Comparison of ENCODE assay signal across 8 mouse cellular contexts in the genomic region with DNA sequence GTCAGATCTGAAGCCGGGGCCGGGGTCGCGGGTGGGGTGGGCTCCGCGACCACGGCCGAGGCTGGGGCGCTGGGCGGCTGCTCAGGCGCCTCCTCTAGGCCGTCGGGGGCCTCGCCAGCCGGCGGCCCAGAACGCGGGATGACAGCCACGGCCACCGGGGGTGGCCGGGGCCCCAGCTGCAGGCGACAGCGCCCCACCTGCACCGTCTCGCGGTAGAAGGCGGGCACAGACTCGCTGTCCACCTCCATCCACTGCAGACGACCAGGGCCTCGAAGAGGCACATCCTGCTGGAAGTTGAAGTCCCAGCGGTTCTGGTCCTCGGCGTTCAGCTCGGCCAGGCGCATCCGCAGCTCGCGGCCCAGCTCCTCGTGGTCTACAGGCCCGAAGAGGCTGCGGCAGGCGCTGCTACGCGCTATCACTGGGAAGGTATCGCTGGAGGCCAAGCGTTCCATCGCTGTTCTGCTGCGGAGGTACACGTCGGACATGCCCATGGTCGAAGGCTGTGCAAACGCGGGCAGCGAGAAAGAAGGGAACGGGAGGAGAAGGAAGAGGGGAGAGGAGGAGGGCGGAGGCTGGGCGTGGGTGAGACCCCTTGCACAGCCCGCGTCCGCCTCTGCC. TPM values are rescaled to one million over a fixed set of nuclear protein-coding genes. Genes with fewer than 3 reads are reported as not detected.
A peak's percentile ranks its signal among the peaks of the same experiment; 100 is the strongest.
DNase-seq lines count a peak whose midpoint lies in the region; ATAC-seq and TF ChIP-seq lines count a peak whose summit lies in the region.

No protein-coding gene starts in this region.

- peak overlapping the region; percentile 70 for H3K9ac ChIP-seq in hindbrain, embryonic 12.5 days
- H3K9ac ChIP-seq in midbrain, embryonic 11.5 days (ENCODE audit: low read length) = peak overlapping the region; percentile 78

- no peaks in the 10 kb centered on the region for H3K4me1 ChIP-seq in kidney, adult 2 months (ENCODE audit: control insufficient read depth, insufficient read depth, low read length)
- H3K4me1 ChIP-seq in cortical plate, adult 2 months (ENCODE audit: control insufficient read depth, insufficient read depth, low read length) = no peaks in the 10 kb centered on the region
- peaks cover 28% of the 10 kb centered on the region for H3K4me1 ChIP-seq in hindbrain, embryonic 12.5 days
- peaks cover 9% of the 10 kb centered on the region for H3K4me1 ChIP-seq in midbrain, embryonic 11.5 days (ENCODE audit: control insufficient read depth, insufficient read depth, low read length)

- TF ChIP-seq POLR2A in kidney, adult 2 months (IDR thresholded peaks at IDR 0.05; ENCODE audit: low read depth, low read length) = no peak
- TF ChIP-seq POLR2A in cortical plate, adult 2 months (IDR thresholded peaks at IDR 0.05; ENCODE audit: extremely low read depth, insufficient read depth, low read length) = no peak

- H3K4me3 ChIP-seq in kidney, adult 2 months (ENCODE audit: insufficient read depth, low read depth, low read length) = peak overlapping the region; percentile 27; the same call in 1 of the 2 replicates
- H3K4me3 ChIP-seq in cortical plate, adult 2 months (ENCODE audit: insufficient read depth, low read length) = peak overlapping the region; percentile 27
- peak overlapping the region; percentile 50 for H3K4me3 ChIP-seq in hindbrain, embryonic 12.5 days
- peak overlapping the region; percentile 44 for H3K4me3 ChIP-seq in midbrain, embryonic 11.5 days (ENCODE audit: low read depth, low read length)

- DNase-seq in kidney, adult 2 months = no peak
- no peak for DNase-seq in kidney, adult 9 months
- peak; percentile 86 for DNase-seq in midbrain, embryonic 11.5 days (ENCODE audit: low spot score, missing footprints)
- no peak for DNase-seq in retina, embryonic 14.5 days (ENCODE audit: low spot score)
- DNase-seq in left cerebral cortex, adult 8-10 months (ENCODE audit: low spot score in 2 of 2) = no peak
- no peak for DNase-seq in cerebellum, postnatal 25 days

- WGBS in kidney, adult 2 months = 46% methylated on average over 60 of the region's 60 CpGs
- WGBS in hindbrain, embryonic 12.5 days = 36% methylated on average over 53 of the region's 60 CpGs
- WGBS in midbrain, embryonic 11.5 days = 33% methylated on average over 56 of the region's 60 CpGs

- ATAC-seq in hindbrain, embryonic 12.5 days (ENCODE audit: low FRiP score) = peak; percentile 0
- peak; percentile 25 for ATAC-seq in midbrain, embryonic 11.5 days (ENCODE audit: low FRiP score)

- H3K9me3 ChIP-seq in hindbrain, embryonic 12.5 days (replicated peaks) = peaks cover 25% of the 10 kb centered on the region
- H3K9me3 ChIP-seq in midbrain, embryonic 11.5 days (ENCODE audit: control insufficient read depth, low read length) = peaks cover 7% of the 10 kb centered on the region; the same call in 1 of the 2 replicates

- no peaks in the 10 kb centered on the region for H3K36me3 ChIP-seq in kidney, adult 2 months (ENCODE audit: control insufficient read depth, insufficient read depth, low read length)
- H3K36me3 ChIP-seq in hindbrain, embryonic 12.5 days = no peaks in the 10 kb centered on the region
- H3K36me3 ChIP-seq in midbrain, embryonic 11.5 days (ENCODE audit: control insufficient read depth, insufficient read depth, low read length) = no peaks in the 10 kb centered on the region

- no peak for TF ChIP-seq CTCF in kidney, adult 2 months (conservative IDR thresholded peaks at IDR 0.05; ENCODE audit: insufficient read depth, insufficient read length, low read depth, low read length)
- TF ChIP-seq CTCF in cortical plate, adult 2 months (IDR thresholded peaks at IDR 0.05; ENCODE audit: extremely low read depth, insufficient read depth, low read length) = no peak

- H3K4me2 ChIP-seq in hindbrain, embryonic 12.5 days (replicated peaks) = peak overlapping the region; percentile 57
- H3K4me2 ChIP-seq in midbrain, embryonic 11.5 days = peak overlapping the region; percentile 39

- no peaks in the 10 kb centered on the region for H3K27me3 ChIP-seq in kidney, adult 2 months (replicated peaks; ENCODE audit: control insufficient read depth, insufficient read depth, low read length)
- peaks cover 9% of the 10 kb centered on the region; the same call in 1 of the 2 replicates for H3K27me3 ChIP-seq in hindbrain, embryonic 12.5 days
- no peaks in the 10 kb centered on the region for H3K27me3 ChIP-seq in midbrain, embryonic 11.5 days (ENCODE audit: control insufficient read depth, insufficient read depth, low read length)

- H3K27ac ChIP-seq in kidney, adult 2 months (ENCODE audit: insufficient read depth, low read depth, low read length) = no peak overlapping the region
- no peak overlapping the region for H3K27ac ChIP-seq in cortical plate, adult 2 months (ENCODE audit: insufficient read depth, low read length)
- peak overlapping the region; percentile 80 for H3K27ac ChIP-seq in hindbrain, embryonic 12.5 days
- peak overlapping the region; percentile 57 for H3K27ac ChIP-seq in midbrain, embryonic 11.5 days (ENCODE audit: low read depth, low read length)

RNA-seq across cellular contexts. Expression of gene Cdkn1c, which starts 0.5 kb away (rescaled TPM):
- 30.8 and 31.0 TPM in 2 replicates for polyA plus RNA-seq in kidney, adult 2 months (2012; rRNA removed)
- polyA plus RNA-seq in cortical plate, adult 2 months (2012; rRNA removed) = 12.0 and 12.6 TPM in 2 replicates
- 1,001 and 1,276 TPM in 2 replicates for polyA plus RNA-seq in hindbrain, embryonic 12.5 days (2016; fragmentation: Nextera tagmentation; extraction: Ambion mirVana)
- 789 and 799 TPM in 2 replicates for polyA plus RNA-seq in midbrain, embryonic 11.5 days (2014; fragmentation: Nextera tagmentation; extraction: Ambion mirVana)
- total RNA-seq in left cerebral cortex, adult 8-10 months (2022) = 10 to 100 TPM; 16.4 to 17.3 (median 16.9) TPM

RNA-seq across cellular contexts. Expression of gene Slc22a18, which starts 13.2 kb away (rescaled TPM):
- 1,125 and 1,412 TPM in 2 replicates for polyA plus RNA-seq in kidney, adult 2 months (2012; rRNA removed)
- 0.72 and 1.1 TPM in 2 replicates for polyA plus RNA-seq in cortical plate, adult 2 months (2012; rRNA removed)
- 0.63 and 0.72 TPM in 2 replicates for polyA plus RNA-seq in hindbrain, embryonic 12.5 days (2016; fragmentation: Nextera tagmentation; extraction: Ambion mirVana)
- polyA plus RNA-seq in midbrain, embryonic 11.5 days (2014; fragmentation: Nextera tagmentation; extraction: Ambion mirVana) = 0.16 and 0.30 TPM in 2 replicates
- total RNA-seq in left cerebral cortex, adult 8-10 months (2022) = 1 to 10 TPM in 3 of 4 experiments, under 1 TPM in 1; 0.78 to 1.8 (median 1.2) TPM

RNA-seq across cellular contexts. Expression of gene Phlda2, which starts 42.6 kb away (rescaled TPM):
- 46.6 and 50.2 TPM in 2 replicates for polyA plus RNA-seq in kidney, adult 2 months (2012; rRNA removed)
- 0.15 TPM in 1 of 2 replicates, not detected in the other for polyA plus RNA-seq in cortical plate, adult 2 months (2012; rRNA removed)
- 3.3 TPM in 2 replicates for polyA plus RNA-seq in hindbrain, embryonic 12.5 days (2016; fragmentation: Nextera tagmentation; extraction: Ambion mirVana)
- 0.37 and 0.54 TPM in 2 replicates for polyA plus RNA-seq in midbrain, embryonic 11.5 days (2014; fragmentation: Nextera tagmentation; extraction: Ambion mirVana)
- total RNA-seq in left cerebral cortex, adult 8-10 months (2022) = not detected

Comparison
In these comparisons a context has a peak if more than half of its experiments do, and no peak if none do; other contexts are left out.
1. H3K27ac ChIP-seq: peak in hindbrain, embryonic 12.5 days (single experiment) and midbrain, embryonic 11.5 days (single experiment); none in kidney, adult 2 months (single experiment) and cortical plate, adult 2 months (single experiment).
2. RNA of gene Cdkn1c, which starts 0.5 kb away (polyA plus RNA-seq): 1,001 to 1,276 TPM in hindbrain, embryonic 12.5 days and 789 to 799 TPM in midbrain, embryonic 11.5 days; 30.8 to 31.0 TPM in kidney, adult 2 months and 12.0 to 12.6 TPM in cortical plate, adult 2 months; every median in the first group is over 10 times any median in the second.
3. RNA of gene Slc22a18, which starts 13.2 kb away (polyA plus RNA-seq): 1,125 to 1,412 TPM in kidney, adult 2 months; 0.72 to 1.1 TPM in cortical plate, adult 2 months, 0.63 to 0.72 TPM in hindbrain, embryonic 12.5 days and 0.16 to 0.30 TPM in midbrain, embryonic 11.5 days; every median in the first group is over 100 times any median in the second.
4. RNA of gene Phlda2, which starts 42.6 kb away (polyA plus RNA-seq): 46.6 to 50.2 TPM in kidney, adult 2 months; 3.3 TPM in hindbrain, embryonic 12.5 days, 0.37 to 0.54 TPM in midbrain, embryonic 11.5 days and 0.15 TPM in cortical plate, adult 2 months; every median in the first group is over 10 times any median in the second.
5. Peak in every context shown above with its lines, with median percentiles within 50 percentile points of each other: H3K4me3 ChIP-seq.